Mouse (Mus musculus): ENCODE measurements around the gene Pum2. TPM values are rescaled to one million over a fixed set of nuclear protein-coding genes. Genes with fewer than 3 reads are reported as not detected.

Gene Pum2
- polyA plus RNA-seq, 1 experiment, result 46.2 TPM

DNA sequence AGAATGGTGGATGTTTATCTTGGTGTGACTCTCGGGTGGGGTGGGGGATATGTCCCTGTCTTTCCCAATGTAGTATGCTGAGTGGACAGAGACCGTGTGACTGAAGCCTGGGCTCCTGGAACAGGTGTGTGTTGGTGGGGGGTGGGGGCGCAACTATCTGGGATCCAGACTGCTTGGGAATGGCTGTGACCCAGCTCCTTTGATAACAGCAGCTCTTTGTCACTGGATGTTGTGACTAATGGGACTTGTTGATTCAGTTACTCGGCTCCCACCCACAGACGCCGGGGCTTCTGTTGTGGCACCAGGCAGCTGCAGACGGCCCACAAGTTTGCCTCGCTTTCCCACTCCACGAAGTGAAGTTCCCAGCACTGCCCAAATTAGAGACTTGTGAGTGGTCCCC is 110.3 kb downstream of the Pum2 start:
- TF ChIP-seq POLR2A (IDR thresholded peaks at IDR 0.05; ENCODE audit: low read depth, low read length) (no peak), CTCF (IDR thresholded peaks at IDR 0.05; ENCODE audit: extremely low read depth, insufficient read depth, insufficient read length, insufficient replicate concordance) (no peak)
- no peaks in the 10 kb centered on the region for H3K27me3 ChIP-seq (ENCODE audit: control insufficient read depth, insufficient read depth, low read length)
- no peaks in the 10 kb centered on the region for H3K36me3 ChIP-seq (ENCODE audit: control insufficient read depth, insufficient read depth, low read length)
- H3K4me3 ChIP-seq (ENCODE audit: extremely low read depth, insufficient read depth, insufficient read length), result no peak overlapping the region
- WGBS, result 87% methylated on average over 9 of the region's 9 CpGs
- no peaks in the 10 kb centered on the region; the same call in 1 of the 2 replicates for H3K4me1 ChIP-seq (ENCODE audit: control insufficient read depth, insufficient read depth, insufficient read length)
- no peak for DNase-seq (ENCODE audit: low read depth in 1 of 2, low spot score in 2 of 2)
- no peak overlapping the region for H3K27ac ChIP-seq (ENCODE audit: insufficient read depth, low read length)

DNA sequence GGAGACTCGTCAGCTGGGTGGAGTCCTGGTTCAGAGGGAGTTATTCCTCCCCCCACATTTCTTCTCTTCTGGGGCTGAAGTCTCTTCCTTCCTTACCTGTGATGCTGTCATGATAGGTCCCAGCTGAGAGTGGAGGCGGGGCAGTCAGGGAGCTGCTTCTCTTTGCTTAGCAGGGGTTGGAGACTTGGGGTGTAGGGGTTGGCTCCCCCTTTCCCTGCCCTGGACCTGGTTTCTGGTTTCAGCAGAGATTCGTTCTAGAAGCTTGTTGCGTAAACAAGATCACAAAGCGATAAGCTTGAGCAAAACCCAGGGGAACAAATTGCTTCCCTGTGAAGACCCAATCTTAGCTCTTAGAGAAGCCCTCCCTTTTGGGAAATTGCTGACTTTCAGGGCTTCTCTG is 112.5 kb downstream of the Pum2 start:
- TF ChIP-seq POLR2A (IDR thresholded peaks at IDR 0.05; ENCODE audit: low read depth, low read length) (no peak), CTCF (IDR thresholded peaks at IDR 0.05; ENCODE audit: extremely low read depth, insufficient read depth, insufficient read length, insufficient replicate concordance) (no peak)
- no peak for DNase-seq (ENCODE audit: low read depth in 1 of 2, low spot score in 2 of 2)
- H3K27ac ChIP-seq (ENCODE audit: insufficient read depth, low read length), result no peak overlapping the region
- H3K4me3 ChIP-seq (ENCODE audit: extremely low read depth, insufficient read depth, insufficient read length), result no peak overlapping the region
- WGBS, result 64% methylated on average over 5 of the region's 5 CpGs
- 0 out of 2 replicates have a peak, but pooled peaks cover 2% of the 10 kb centered on the region for H3K36me3 ChIP-seq (ENCODE audit: control insufficient read depth, insufficient read depth, low read length)
- H3K4me1 ChIP-seq (ENCODE audit: control insufficient read depth, insufficient read depth, insufficient read length), result no peaks in the 10 kb centered on the region; the same call in 1 of the 2 replicates
- no peaks in the 10 kb centered on the region for H3K27me3 ChIP-seq (ENCODE audit: control insufficient read depth, insufficient read depth, low read length)

DNA sequence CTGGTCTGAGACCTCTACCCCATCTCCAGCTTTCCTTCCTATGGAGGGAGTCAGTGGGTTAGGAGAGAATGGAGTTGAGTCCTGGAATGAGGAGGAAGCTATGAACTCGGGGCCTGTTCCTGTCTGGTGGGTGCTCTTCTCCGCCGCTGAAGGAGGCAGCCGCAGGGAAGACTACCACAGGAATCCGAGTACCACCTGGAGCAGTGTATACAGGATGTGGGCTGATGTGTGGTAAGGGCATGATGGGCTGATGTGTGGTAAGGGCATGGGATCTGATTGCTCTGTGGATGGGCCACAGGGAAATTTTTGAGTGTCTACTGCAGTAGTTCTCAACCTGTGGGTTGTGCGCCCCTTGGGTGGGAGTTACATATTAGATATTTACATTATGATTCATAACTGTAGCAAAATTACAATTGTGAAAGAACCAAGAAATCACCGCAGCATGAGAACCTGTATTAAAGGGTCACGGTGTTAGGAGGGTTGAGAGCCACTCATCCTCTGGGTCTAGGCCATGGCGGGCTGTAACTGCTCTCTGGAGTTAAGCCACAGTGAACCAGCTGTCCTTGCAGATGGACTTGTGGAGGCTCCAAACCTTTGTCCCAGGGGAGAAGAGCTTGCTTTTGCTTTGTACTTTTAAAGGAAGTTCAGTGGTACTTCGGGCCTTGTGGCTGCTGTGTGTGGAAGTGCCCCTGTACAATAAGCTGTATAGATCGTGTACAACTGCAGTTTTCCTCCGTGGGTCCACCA is 113.2 kb downstream of the Pum2 start:
- 30% methylated on average over 12 of the region's 12 CpGs for whole genome bisulfite sequencing
- Histone ChIP-seq H3K4me3 (ENCODE audit: extremely low read depth, insufficient read depth, insufficient read length) (no peak overlapping the region), H3K27me3 (ENCODE audit: control insufficient read depth, insufficient read depth, low read length) (no peaks in the 10 kb centered on the region), H3K27ac (ENCODE audit: insufficient read depth, low read length) (no peak overlapping the region), H3K4me1 (ENCODE audit: control insufficient read depth, insufficient read depth, insufficient read length) (no peaks in the 10 kb centered on the region; the same call in 1 of the 2 replicates), H3K36me3 (ENCODE audit: control insufficient read depth, insufficient read depth, low read length) (0 out of 2 replicates have a peak, but pooled peaks cover 2% of the 10 kb centered on the region)
- DNase-seq (ENCODE audit: low read depth in 1 of 2, low spot score in 2 of 2), result no peak
- no peak for TF ChIP-seq POLR2A (IDR thresholded peaks at IDR 0.05; ENCODE audit: low read depth, low read length)
- no peak for TF ChIP-seq CTCF (IDR thresholded peaks at IDR 0.05; ENCODE audit: extremely low read depth, insufficient read depth, insufficient read length, insufficient replicate concordance)

DNA sequence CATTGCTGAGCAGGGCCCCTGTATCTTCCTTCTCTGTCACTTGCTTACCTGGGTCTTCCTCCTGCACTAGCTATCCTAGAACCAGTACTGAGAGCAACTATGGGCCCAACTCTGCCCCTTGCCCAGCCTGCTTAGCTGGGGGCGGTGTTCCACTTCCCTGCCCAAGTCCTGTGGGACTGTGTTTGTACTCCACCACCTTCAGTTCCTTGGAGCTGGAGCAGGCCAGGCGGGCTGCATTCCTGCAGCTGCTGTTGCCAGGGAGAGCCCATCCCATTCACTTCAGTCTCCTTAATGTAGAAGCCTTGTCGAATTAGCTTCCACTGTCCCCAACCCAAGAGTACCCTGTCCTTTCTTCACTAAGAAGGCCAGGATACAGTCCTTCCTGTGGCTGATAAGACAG is 114.5 kb downstream of the Pum2 start:
- no peak overlapping the region for H3K4me3 ChIP-seq (ENCODE audit: extremely low read depth, insufficient read depth, insufficient read length)
- TF ChIP-seq CTCF (IDR thresholded peaks at IDR 0.05; ENCODE audit: extremely low read depth, insufficient read depth, insufficient read length, insufficient replicate concordance) (no peak), POLR2A (IDR thresholded peaks at IDR 0.05; ENCODE audit: low read depth, low read length) (no peak)
- no peaks in the 10 kb centered on the region; the same call in 1 of the 2 replicates for H3K4me1 ChIP-seq (ENCODE audit: control insufficient read depth, insufficient read depth, insufficient read length)
- no peak overlapping the region for H3K27ac ChIP-seq (ENCODE audit: insufficient read depth, low read length)
- H3K27me3 ChIP-seq (ENCODE audit: control insufficient read depth, insufficient read depth, low read length), result no peaks in the 10 kb centered on the region
- H3K36me3 ChIP-seq (ENCODE audit: control insufficient read depth, insufficient read depth, low read length), result 0 out of 2 replicates have a peak, but pooled peaks cover 2% of the 10 kb centered on the region
- 92% methylated on average over 3 of the region's 3 CpGs for WGBS
- no peak for DNase-seq (ENCODE audit: low read depth in 1 of 2, low spot score in 2 of 2)

DNA sequence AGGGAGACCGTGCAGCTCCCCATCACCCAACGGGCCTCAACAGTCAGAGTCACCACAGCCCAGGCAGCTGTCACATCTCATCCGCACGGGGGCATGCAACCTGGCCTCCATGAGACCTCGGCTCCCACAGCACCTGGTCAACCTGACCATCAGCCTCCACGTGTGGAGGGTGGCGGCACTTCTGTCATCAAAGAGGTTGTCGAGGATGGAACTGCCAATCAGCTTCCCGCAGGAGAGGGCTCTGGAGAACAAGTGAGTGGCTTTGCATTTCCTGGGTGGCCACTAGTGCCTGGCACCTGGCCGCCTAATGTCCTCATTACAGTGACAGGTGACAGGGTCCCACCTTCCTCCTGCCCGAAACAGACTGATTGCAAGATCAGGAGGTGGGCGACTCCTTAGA is 116.7 kb downstream of the Pum2 start:
- 0 out of 2 replicates have a peak, but pooled peaks cover 2% of the 10 kb centered on the region for H3K36me3 ChIP-seq (ENCODE audit: control insufficient read depth, insufficient read depth, low read length)
- WGBS, result 92% methylated on average over 12 of the region's 12 CpGs
- no peak overlapping the region for H3K27ac ChIP-seq (ENCODE audit: insufficient read depth, low read length)
- no peaks in the 10 kb centered on the region; the same call in 1 of the 2 replicates for H3K4me1 ChIP-seq (ENCODE audit: control insufficient read depth, insufficient read depth, insufficient read length)
- no peaks in the 10 kb centered on the region for H3K27me3 ChIP-seq (ENCODE audit: control insufficient read depth, insufficient read depth, low read length)
- H3K4me3 ChIP-seq (ENCODE audit: extremely low read depth, insufficient read depth, insufficient read length), result no peak overlapping the region
- no peak for DNase-seq (ENCODE audit: low read depth in 1 of 2, low spot score in 2 of 2)
- TF ChIP-seq POLR2A (IDR thresholded peaks at IDR 0.05; ENCODE audit: low read depth, low read length), result no peak
- no peak for TF ChIP-seq CTCF (IDR thresholded peaks at IDR 0.05; ENCODE audit: extremely low read depth, insufficient read depth, insufficient read length, insufficient replicate concordance)

DNA sequence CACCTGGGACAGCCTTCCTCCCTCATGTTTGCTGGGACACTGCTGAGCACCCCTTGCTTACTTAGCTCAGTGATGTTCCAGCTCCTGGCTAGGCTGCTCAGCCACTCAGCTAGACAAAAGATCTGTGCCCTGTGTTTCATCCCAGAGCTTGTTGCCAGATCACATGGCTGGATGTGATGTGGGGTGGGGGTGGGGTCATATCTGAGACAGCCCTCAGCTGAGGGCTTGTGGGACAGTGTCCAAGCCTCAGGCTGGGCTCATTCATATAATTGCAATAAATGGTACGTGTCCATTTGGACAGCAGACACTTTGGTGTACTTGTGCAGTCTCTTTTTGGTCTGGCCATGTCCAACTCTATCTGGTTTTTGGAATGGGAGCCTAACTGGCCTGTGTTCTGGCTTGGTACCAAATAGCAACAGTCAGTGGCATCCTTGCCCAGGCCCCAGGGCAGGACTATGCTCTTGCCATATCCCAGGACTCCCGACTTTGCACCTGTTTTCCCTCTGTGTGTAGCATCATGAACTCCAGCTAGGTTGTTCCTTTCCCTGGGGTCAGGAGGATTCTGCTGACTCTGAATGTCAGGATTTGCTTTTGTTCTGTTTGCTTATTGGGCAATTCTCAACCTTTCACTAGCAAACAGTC is 119.6 kb downstream of the Pum2 start:
- no peak for DNase-seq (ENCODE audit: low read depth in 1 of 2, low spot score in 2 of 2)
- Histone ChIP-seq H3K36me3 (ENCODE audit: control insufficient read depth, insufficient read depth, low read length) (0 out of 2 replicates have a peak, but pooled peaks cover 2% of the 10 kb centered on the region), H3K4me1 (ENCODE audit: control insufficient read depth, insufficient read depth, insufficient read length) (no peaks in the 10 kb centered on the region), H3K4me3 (ENCODE audit: extremely low read depth, insufficient read depth, insufficient read length) (no peak overlapping the region), H3K27me3 (ENCODE audit: control insufficient read depth, insufficient read depth, low read length) (no peaks in the 10 kb centered on the region), H3K27ac (ENCODE audit: insufficient read depth, low read length) (no peak overlapping the region)
- no peak for TF ChIP-seq CTCF (IDR thresholded peaks at IDR 0.05; ENCODE audit: extremely low read depth, insufficient read depth, insufficient read length, insufficient replicate concordance)
- no peak for TF ChIP-seq POLR2A (IDR thresholded peaks at IDR 0.05; ENCODE audit: low read depth, low read length)
- 87% methylated on average over 2 of the region's 2 CpGs for WGBS

Measured in spleen, adult 2 months (tissue).